Mouse (Mus musculus): ENCODE data around the gene Rapgef6.
"Not testable (repeated sequence)": the region's sequence is repeated elsewhere in the genome, so short reads cannot be mapped to it uniquely, and the experiment has no call there.

Gene Rapgef6

GRCm38 (mm10) chr11:54574741-54575140, 52.1 kb downstream of the Rapgef6 start:
- no peak for DNase-seq (ENCODE audit: low spot score)

- no peak for DNase-seq (ENCODE audit: low spot score)
Observed at GRCm38 (mm10) chr11:54592585-54592984, 69.9 kb downstream of the Rapgef6 start.

GRCm38 (mm10) chr11:54594049-54594448, 71.4 kb downstream of the Rapgef6 start:
- no peak for DNase-seq (ENCODE audit: low spot score)

GRCm38 (mm10) chr11:54595053-54595452, 72.4 kb downstream of the Rapgef6 start:
- no peak for DNase-seq (ENCODE audit: low spot score)

- no peak for DNase-seq (ENCODE audit: low spot score)
Observed at GRCm38 (mm10) chr11:54595905-54596555, 73.4 kb downstream of the Rapgef6 start.

- DNase-seq (ENCODE audit: low spot score), result no peak
Observed at GRCm38 (mm10) chr11:54597902-54598447, 75.3 kb downstream of the Rapgef6 start.

GRCm38 (mm10) chr11:54601121-54601520, 78.5 kb downstream of the Rapgef6 start:
- DNase-seq (ENCODE audit: low spot score), result no peak

- not testable (repeated sequence) for DNase-seq (ENCODE audit: low spot score)
Observed at GRCm38 (mm10) chr11:54602764-54603163, 80.1 kb downstream of the Rapgef6 start.

- no peak for DNase-seq (ENCODE audit: low spot score)
Observed at GRCm38 (mm10) chr11:54604415-54604814, 81.8 kb downstream of the Rapgef6 start.

- no peak for DNase-seq (ENCODE audit: low spot score)
Observed at GRCm38 (mm10) chr11:54613628-54614027, 91.0 kb downstream of the Rapgef6 start.

- no peak for DNase-seq (ENCODE audit: low spot score)
Observed at GRCm38 (mm10) chr11:54614560-54614959, 91.9 kb downstream of the Rapgef6 start.

GRCm38 (mm10) chr11:54618841-54619240, 96.2 kb downstream of the Rapgef6 start:
- no peak for DNase-seq (ENCODE audit: low spot score)

- no peak for DNase-seq (ENCODE audit: low spot score)
Observed at GRCm38 (mm10) chr11:54621725-54622124, 99.1 kb downstream of the Rapgef6 start.

- DNase-seq (ENCODE audit: low spot score), result no peak
Observed at GRCm38 (mm10) chr11:54626905-54627304, 104.3 kb downstream of the Rapgef6 start.

- DNase-seq (ENCODE audit: low spot score), result no peak
Observed at GRCm38 (mm10) chr11:54646420-54646819, 123.8 kb downstream of the Rapgef6 start.

GRCm38 (mm10) chr11:54648573-54648972, 125.9 kb downstream of the Rapgef6 start:
- no peak for DNase-seq (ENCODE audit: low spot score)

- no peak for DNase-seq (ENCODE audit: low spot score)
Observed at GRCm38 (mm10) chr11:54655420-54655819, 132.8 kb downstream of the Rapgef6 start.

GRCm38 (mm10) chr11:54673575-54674298, 151.1 kb downstream of the Rapgef6 start:
- DNase-seq (ENCODE audit: low spot score), result no peak

GRCm38 (mm10) chr11:54675792-54676489, 153.3 kb downstream of the Rapgef6 start:
- DNase-seq (ENCODE audit: low spot score), result no peak

GRCm38 (mm10) chr11:54679141-54679540, 156.5 kb downstream of the Rapgef6 start:
- no peak for DNase-seq (ENCODE audit: low spot score)

- DNase-seq (ENCODE audit: low spot score), result no peak
Observed at GRCm38 (mm10) chr11:54684831-54685230, 162.2 kb downstream of the Rapgef6 start.

GRCm38 (mm10) chr11:54690171-54690570, 167.5 kb downstream of the Rapgef6 start:
- DNase-seq (ENCODE audit: low spot score), result no peak

GRCm38 (mm10) chr11:54691179-54691578, 168.5 kb downstream of the Rapgef6 start:
- peak; percentile 21 for DNase-seq (ENCODE audit: low spot score)
